Mouse (Mus musculus) limb, embryonic 12.5 days (tissue): ENCODE measurements around the gene Llgl1. TPM values are rescaled to one million over a fixed set of nuclear protein-coding genes. Genes with fewer than 3 reads are reported as not detected.

ENCODE experiments used
- ATAC-seq: fragments of 200-750 bp; cut with Nextera tagmentation; 2 replicates; pipeline ENCODE4 v1.8.0; 2017; ENCODE audit warnings: low read depth, moderate TSS enrichment; ENCODE audit not compliant: insufficient number of reproducible peaks, insufficient read depth, low FRiP score, low TSS enrichment
- H3K27ac ChIP-seq: fragments of 300-500 bp; sonication (generic); 2 replicates; pipeline ENCODE4 v1.5.1; 2016; ENCODE audit warnings: mild to moderate bottlenecking, moderate library complexity
- H3K27me3 ChIP-seq: fragments of 300-500 bp; sonication (generic); 2 replicates; pipeline ENCODE4 v1.6.1; 2016; ENCODE audit warnings: mild to moderate bottlenecking, moderate library complexity
- H3K36me3 ChIP-seq: fragments of 300-500 bp; sonication (generic); 2 replicates; pipeline ENCODE4 v1.6.1; 2016; ENCODE audit warnings: mild to moderate bottlenecking, moderate library complexity
- H3K4me1 ChIP-seq: fragments of 300-500 bp; sonication (generic); replicated peaks from 2 replicates; pipeline ENCODE4 v1.6.1; 2016
- H3K4me2 ChIP-seq: fragments of 300-500 bp; sonication (generic); 2 replicates; pipeline ENCODE4 v1.6.1; 2016; ENCODE audit warnings: mild to moderate bottlenecking, moderate library complexity
- H3K4me3 ChIP-seq: fragments of 300-500 bp; sonication (generic); replicated peaks from 2 replicates; pipeline ENCODE4 v1.5.1; 2016; ENCODE audit warnings: mild to moderate bottlenecking
- H3K9ac ChIP-seq: fragments of 300-500 bp; sonication (generic); replicated peaks from 2 replicates; pipeline ENCODE4 v1.6.1; 2016; ENCODE audit warnings: mild to moderate bottlenecking, moderate library complexity
- H3K9me3 ChIP-seq: fragments of 300-500 bp; sonication (generic); 2 replicates; pipeline ENCODE4 v1.6.1; 2016; ENCODE audit warnings: mild to moderate bottlenecking, moderate library complexity
- WGBS: fragments of 180-500 bp; shearing (Covaris S2); methylation state at CpG from one replicate; pipeline ENCODE4 v1.1.7; 2016; 5-methylcytosine and 5-hydroxymethylcytosine counted together
- polyA plus RNA-seq: library from polyadenylated mRNA; unstranded; fragments of >200 nt; fragmentation: Nextera tagmentation; extraction: Ambion mirVana; gene quantifications from 2 replicates; pipeline ENCODE4 v1.2.1, GENCODE M21; 2016

Gene Llgl1
- polyA plus RNA-seq, 1 experiment from 2014 or later = 117 TPM

GRCm38 (mm10) chr11:60727392-60728140, 28.0 kb downstream of the Llgl1 start:
- Histone ChIP-seq H3K27ac (peak overlapping the region; percentile 87), H3K4me3 (peak overlapping the region; percentile 87), H3K4me2 (peak overlapping the region; percentile 75), H3K9ac (peak overlapping the region; percentile 84), H3K36me3 (peaks cover 47% of the 10 kb centered on the region), H3K4me1 (peaks cover 23% of the 10 kb centered on the region), H3K9me3 (no peaks in the 10 kb centered on the region), H3K27me3 (no peaks in the 10 kb centered on the region)
- peak; percentile 23; the same call in 1 of the 2 replicates for ATAC-seq
- WGBS = 8% methylated on average over 12 of the region's 12 CpGs

GRCm38 (mm10) chr11:60728260-60728761, 28.8 kb downstream of the Llgl1 start, which contains the start of gene Mief2:
Mief2 (plus strand) TSS chr11:60728398.
- ATAC-seq = peak; percentile 79
- H3K27ac ChIP-seq = peak within 1 kb of the TSS; percentile 87
- H3K9me3 ChIP-seq = no peaks in the 10 kb centered on the region
- H3K4me1 ChIP-seq = peaks cover 23% of the 10 kb centered on the region
- peak within 1 kb of the TSS; percentile 87 for H3K4me3 ChIP-seq
- peak within 1 kb of the TSS; percentile 75 for H3K4me2 ChIP-seq
- H3K36me3 ChIP-seq = peaks cover 46% of the 10 kb centered on the region
- H3K27me3 ChIP-seq = no peaks in the 10 kb centered on the region
- H3K9ac ChIP-seq = peak within 1 kb of the TSS; percentile 84
- under 1% methylated on average over 44 of the region's 44 CpGs for WGBS

- Histone ChIP-seq H3K4me1 (peaks cover 23% of the 10 kb centered on the region), H3K36me3 (peaks cover 42% of the 10 kb centered on the region), H3K4me2 (peak overlapping the region; percentile 75), H3K27me3 (no peaks in the 10 kb centered on the region), H3K27ac (no peak overlapping the region), H3K9ac (peak overlapping the region; percentile 69), H3K9me3 (no peaks in the 10 kb centered on the region), H3K4me3 (peak overlapping the region; percentile 87)
- no peak for ATAC-seq
- WGBS = 79% methylated on average over 6 of the region's 6 CpGs
These were observed 29.7 kb downstream of the Llgl1 start for GRCm38 (mm10) chr11:60729217-60729641.

GRCm38 (mm10) chr11:60730169-60730568, 30.6 kb downstream of the Llgl1 start:
- Histone ChIP-seq H3K27ac (no peak overlapping the region), H3K4me2 (no peak overlapping the region), H3K27me3 (no peaks in the 10 kb centered on the region), H3K4me1 (peaks cover 23% of the 10 kb centered on the region), H3K9me3 (no peaks in the 10 kb centered on the region), H3K36me3 (peaks cover 37% of the 10 kb centered on the region), H3K9ac (no peak overlapping the region), H3K4me3 (no peak overlapping the region)
- ATAC-seq = no peak
- 81% methylated on average over 9 of the region's 9 CpGs for WGBS

- no peak for ATAC-seq
- Histone ChIP-seq H3K4me1 (peaks cover 18% of the 10 kb centered on the region), H3K4me2 (no peak overlapping the region), H3K27me3 (no peaks in the 10 kb centered on the region), H3K4me3 (no peak overlapping the region), H3K9ac (no peak overlapping the region; the same call in 1 of the 2 replicates), H3K27ac (no peak overlapping the region), H3K9me3 (no peaks in the 10 kb centered on the region), H3K36me3 (peaks cover 37% of the 10 kb centered on the region)
- 90% methylated on average over 14 of the region's 14 CpGs for WGBS
These were observed 31.7 kb downstream of the Llgl1 start for GRCm38 (mm10) chr11:60731251-60731650.

GRCm38 (mm10) chr11:60734206-60734605, 34.7 kb downstream of the Llgl1 start:
- Histone ChIP-seq H3K27ac (no peak overlapping the region), H3K4me3 (no peak overlapping the region), H3K4me1 (peaks cover 2% of the 10 kb centered on the region), H3K9ac (no peak overlapping the region), H3K36me3 (peaks cover 48% of the 10 kb centered on the region), H3K4me2 (no peak overlapping the region), H3K27me3 (no peaks in the 10 kb centered on the region), H3K9me3 (no peaks in the 10 kb centered on the region)
- no peak for ATAC-seq
- 84% methylated on average over 2 of the region's 2 CpGs for WGBS

- Histone ChIP-seq H3K9me3 (no peaks in the 10 kb centered on the region), H3K4me3 (no peak overlapping the region), H3K27me3 (no peaks in the 10 kb centered on the region), H3K9ac (no peak overlapping the region), H3K27ac (no peak overlapping the region), H3K4me2 (no peak overlapping the region), H3K36me3 (peaks cover 57% of the 10 kb centered on the region), H3K4me1 (no peaks in the 10 kb centered on the region)
- whole genome bisulfite sequencing = 81% methylated on average over 5 of the region's 5 CpGs
- ATAC-seq = no peak
These were observed 35.7 kb downstream of the Llgl1 start for GRCm38 (mm10) chr11:60735191-60735590.

- Histone ChIP-seq H3K27me3 (no peaks in the 10 kb centered on the region), H3K4me3 (no peak overlapping the region), H3K4me2 (no peak overlapping the region), H3K27ac (no peak overlapping the region), H3K4me1 (no peaks in the 10 kb centered on the region), H3K9ac (no peak overlapping the region), H3K9me3 (no peaks in the 10 kb centered on the region), H3K36me3 (peaks cover 57% of the 10 kb centered on the region)
- WGBS = 83% methylated on average over 3 of the region's 3 CpGs
- no peak for ATAC-seq
These were observed 37.0 kb downstream of the Llgl1 start for GRCm38 (mm10) chr11:60736491-60736890.

- H3K4me1 ChIP-seq = no peaks in the 10 kb centered on the region
- H3K9ac ChIP-seq = no peak overlapping the region
- no peak overlapping the region for H3K4me3 ChIP-seq
- no peaks in the 10 kb centered on the region for H3K9me3 ChIP-seq
- no peaks in the 10 kb centered on the region for H3K27me3 ChIP-seq
- H3K4me2 ChIP-seq = no peak overlapping the region
- H3K27ac ChIP-seq = no peak overlapping the region
- peaks cover 59% of the 10 kb centered on the region for H3K36me3 ChIP-seq
- ATAC-seq = no peak
These were observed 37.9 kb downstream of the Llgl1 start for GRCm38 (mm10) chr11:60737450-60737849.

GRCm38 (mm10) chr11:60740321-60740720, 40.8 kb downstream of the Llgl1 start:
- WGBS = 82% methylated on average over 3 of the region's 3 CpGs

GRCm38 (mm10) chr11:60755570-60755969, 56.0 kb downstream of the Llgl1 start:
- Histone ChIP-seq H3K9ac (no peak overlapping the region), H3K4me3 (no peak overlapping the region), H3K4me2 (no peak overlapping the region), H3K27me3 (no peaks in the 10 kb centered on the region), H3K9me3 (no peaks in the 10 kb centered on the region), H3K4me1 (no peaks in the 10 kb centered on the region), H3K36me3 (peaks cover 93% of the 10 kb centered on the region), H3K27ac (no peak overlapping the region)
- ATAC-seq = no peak
- 97% methylated on average over 7 of the region's 7 CpGs for WGBS

More at GRCm38 (mm10) chr11:60740321-60740720, 40.8 kb downstream of the Llgl1 start:
- Histone ChIP-seq H3K27ac (no peak overlapping the region), H3K4me1 (no peaks in the 10 kb centered on the region), H3K36me3 (peaks cover 72% of the 10 kb centered on the region), H3K4me2 (no peak overlapping the region), H3K9ac (no peak overlapping the region), H3K4me3 (no peak overlapping the region), H3K27me3 (no peaks in the 10 kb centered on the region), H3K9me3 (no peaks in the 10 kb centered on the region)
- ATAC-seq = no peak
